Mouse (Mus musculus): ENCODE measurements around the gene Elk3.

DNA sequence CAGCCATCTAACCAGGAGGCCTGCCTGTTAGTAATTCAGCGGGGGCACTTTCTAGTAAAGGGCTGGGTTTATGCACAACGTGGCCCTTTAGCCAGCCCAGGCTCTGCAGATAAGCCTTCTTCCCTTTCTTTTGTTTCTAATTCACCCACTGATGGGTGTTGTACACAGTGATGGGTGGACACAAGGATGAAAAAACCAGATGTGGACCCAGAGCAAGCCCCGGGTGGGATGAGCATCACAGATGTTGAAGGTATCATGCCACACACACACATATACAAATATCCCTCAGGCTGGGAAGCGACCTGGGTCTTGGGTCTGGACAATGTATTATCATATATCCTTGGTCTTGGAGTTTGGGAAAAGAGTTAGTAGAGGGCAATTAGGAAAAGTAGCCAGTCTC, 7.7 kb downstream of the Elk3 start:
- TF ChIP-seq EP300 (optimal IDR thresholded peaks at IDR 0.05) (no peak), CTCF (IDR thresholded peaks at IDR 0.05; ENCODE audit: low read depth) (no peak)
